Mouse (Mus musculus) left cerebral cortex, postnatal 4 days (tissue): ENCODE data around the gene Sell. TPM values are rescaled to one million over a fixed set of nuclear protein-coding genes. Genes with fewer than 3 reads are reported as not detected.

Experiments
- DNase-seq: peaks from one replicate; pipeline ENCODE4 v3.0.0-alpha.2; 2022
- intact Hi-C: fragments of 180-260 bp; cut with DNase I; formaldehyde crosslinking; loops from one replicate; pipeline ENCODE4 v1.15.1; 2025
- total RNA-seq, 2 experiments: library from RNA; stranded (reverse); gene quantifications; 2 replicates each; pipeline ENCODE4 v1.2.3; 2021

Sell gene
- total RNA-seq, 2 experiments from 2014 or later, result 0.20 TPM; not detected in 1

DNA sequence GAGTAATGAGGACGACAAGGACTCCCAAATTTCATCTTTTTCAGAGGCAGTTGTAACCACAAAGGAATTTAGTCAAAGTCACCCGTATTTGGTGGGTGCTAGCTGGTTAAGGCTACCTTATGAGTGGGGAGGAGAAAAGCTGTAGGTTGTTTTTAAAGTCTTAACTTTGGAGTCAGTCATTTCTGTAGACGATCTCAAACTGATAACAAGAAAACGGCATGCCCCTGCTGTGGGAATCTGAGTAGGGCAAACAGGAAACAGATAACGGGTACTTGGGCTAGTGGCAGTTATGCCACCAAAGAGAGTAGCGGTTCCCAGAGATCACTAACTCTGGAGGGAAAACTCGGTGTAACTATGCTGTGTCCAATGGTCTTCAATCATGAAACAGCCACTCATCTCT is 12.0 kb downstream of the Sell start:
- intact Hi-C loops, result no loop called here
- DNase-seq, result no peak

DNA sequence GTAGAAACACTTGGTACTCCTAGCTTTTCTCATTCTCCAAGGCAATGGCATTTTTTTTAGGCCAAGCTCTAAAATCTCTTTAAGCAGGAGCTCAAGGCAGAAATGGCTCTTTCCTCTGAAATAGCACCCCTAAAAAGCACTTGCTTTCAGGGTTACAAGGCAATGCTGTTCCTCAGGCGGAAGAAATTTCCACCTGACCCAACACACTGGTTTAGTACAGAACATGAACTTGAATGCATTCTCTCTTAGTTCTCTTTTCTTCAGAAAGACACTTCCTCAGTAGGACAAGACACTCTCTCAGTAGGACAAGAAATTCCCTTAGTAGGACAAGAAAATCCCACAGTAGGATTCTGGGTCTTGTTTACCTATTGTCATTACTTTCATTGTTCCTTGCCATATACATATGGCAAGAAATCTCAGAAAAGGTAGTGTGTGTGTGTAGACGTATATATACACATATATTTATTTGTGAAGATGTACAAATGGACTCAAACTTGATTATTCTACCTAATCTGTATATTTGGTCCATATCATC is 12.9 kb downstream of the Sell start:
- DNase-seq, result no peak
- intact Hi-C loops, result no loop called here

DNA sequence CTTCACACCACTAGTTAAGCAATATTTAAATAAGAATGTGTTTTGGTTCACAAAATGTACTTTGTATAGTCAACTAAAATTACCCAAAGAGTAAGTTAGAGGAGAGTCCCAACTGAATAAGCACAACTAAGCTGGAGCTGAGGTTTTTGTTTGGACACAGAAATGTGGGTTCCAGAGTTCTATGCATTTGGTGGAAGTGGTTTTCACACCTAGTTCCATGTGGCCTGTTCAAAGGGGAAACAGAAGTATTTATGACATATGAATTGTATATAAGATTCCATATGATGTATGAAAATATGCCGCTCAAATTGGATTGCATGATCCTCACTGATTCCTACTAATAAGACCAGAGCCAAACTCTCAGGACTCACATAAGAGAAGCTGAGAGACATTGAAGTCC is 13.6 kb downstream of the Sell start:
- DNase-seq, result no peak
- intact Hi-C loops, result no loop called here

DNA sequence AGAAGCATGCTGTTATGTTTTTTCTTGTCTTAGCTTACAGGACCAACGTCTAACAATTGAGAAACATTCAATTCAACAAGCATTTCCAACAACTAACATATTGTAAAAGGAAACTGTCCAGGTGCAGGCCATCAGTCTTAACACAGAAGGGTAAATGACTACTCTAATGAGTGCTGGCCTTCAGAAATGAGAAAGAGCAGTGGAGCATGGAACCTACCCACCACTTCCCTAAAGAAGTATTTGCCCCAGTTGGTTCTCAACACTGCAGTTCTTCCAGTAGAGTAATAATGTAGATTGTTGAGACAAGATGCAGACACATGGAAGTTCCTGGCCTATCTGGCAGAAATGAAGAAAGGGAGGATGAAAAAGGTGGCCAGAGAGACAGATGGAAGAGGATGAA is 14.7 kb downstream of the Sell start:
- intact Hi-C loops, result no loop called here
- DNase-seq, result no peak

GRCm38 (mm10) chr1:164077031-164077430 is 15.2 kb downstream of the Sell start:
- no peak for DNase-seq
- intact Hi-C loops, result no loop called here

DNA sequence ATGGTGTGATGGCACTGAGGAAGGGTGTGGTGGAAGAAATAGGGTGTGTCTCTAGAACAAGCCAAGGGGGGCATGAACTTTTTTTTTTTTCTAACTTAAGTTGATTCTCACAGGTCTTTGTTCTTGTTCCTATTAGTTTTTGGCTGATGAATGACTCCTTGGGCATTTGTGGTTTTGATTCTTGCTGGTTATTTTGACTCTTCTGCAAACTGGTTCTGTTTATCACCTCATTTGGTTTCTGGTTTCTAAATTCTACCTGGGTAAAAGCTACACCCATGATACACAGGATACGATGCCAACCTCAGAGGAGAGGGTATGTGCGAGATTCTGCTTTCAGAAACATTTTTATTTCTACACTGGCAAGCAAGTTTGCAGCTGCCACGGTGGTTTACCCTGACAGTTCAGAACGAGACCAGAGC is 16.6 kb downstream of the Sell start:
- intact Hi-C loops, result no loop called here
- no peak for DNase-seq

DNA sequence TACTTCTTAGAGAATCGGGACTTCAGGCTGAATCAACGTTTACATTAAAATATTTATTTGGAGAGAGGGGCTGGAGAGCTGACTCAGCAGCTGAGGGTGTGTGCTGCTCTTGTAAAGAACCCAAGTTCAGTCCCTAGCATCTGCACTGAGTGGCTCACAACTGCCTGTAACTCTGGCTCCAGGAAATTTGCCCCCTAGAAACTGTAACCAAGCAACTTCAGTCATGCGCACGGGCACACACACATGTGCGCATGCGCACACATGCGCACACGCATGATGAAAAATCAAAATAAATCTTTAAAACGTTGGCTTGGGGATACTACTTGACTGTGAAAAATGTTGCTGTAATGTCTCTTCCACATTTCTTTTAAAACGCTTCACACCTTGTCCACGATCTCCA is 17.3 kb downstream of the Sell start:
- intact Hi-C loops, result no loop called here
- DNase-seq, result no peak

DNA sequence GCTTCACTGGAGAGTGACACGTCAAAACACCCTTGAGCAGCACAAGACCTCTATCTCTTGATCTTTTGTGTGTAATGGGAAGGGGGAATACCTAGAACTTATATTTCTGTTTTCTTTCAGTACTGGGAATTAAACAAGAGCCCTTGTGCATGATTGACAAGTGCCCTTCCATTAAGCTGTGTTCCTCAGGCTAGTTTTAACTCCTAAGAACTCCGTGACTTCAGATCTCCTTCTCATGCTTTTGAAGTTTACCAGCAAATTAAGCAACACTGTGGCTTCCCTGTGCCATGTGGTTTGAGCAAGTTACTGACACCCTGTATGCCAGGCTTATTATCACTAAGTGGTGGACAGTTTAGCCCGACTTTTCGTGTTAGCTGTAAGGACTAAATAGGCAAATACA is 21.3 kb downstream of the Sell start:
- intact Hi-C loops, result no loop called here
- no peak for DNase-seq

DNA sequence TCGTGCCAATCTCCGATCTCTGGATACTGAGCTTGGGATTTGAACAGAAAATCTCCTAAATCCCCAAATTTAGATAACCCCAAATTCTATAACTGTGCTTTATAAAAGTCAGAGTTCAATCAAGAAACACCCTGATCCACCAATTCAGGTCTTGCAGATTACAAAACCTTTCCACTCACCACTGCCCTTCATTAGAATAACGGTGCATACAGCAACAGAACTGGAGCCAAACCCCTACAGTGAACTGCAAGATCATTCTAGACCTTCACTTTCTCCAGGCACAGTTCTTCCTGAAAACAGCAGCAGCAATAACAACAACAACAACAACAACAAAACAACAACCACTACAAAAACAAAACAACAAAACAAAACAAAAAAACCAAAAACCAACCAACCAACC is 25.0 kb downstream of the Sell start:
- DNase-seq, result no peak
- intact Hi-C loops, result no loop called here

- intact Hi-C loops, result no loop called here
Observed at GRCm38 (mm10) chr1:164087872-164088271, 26.1 kb downstream of the Sell start.

DNA sequence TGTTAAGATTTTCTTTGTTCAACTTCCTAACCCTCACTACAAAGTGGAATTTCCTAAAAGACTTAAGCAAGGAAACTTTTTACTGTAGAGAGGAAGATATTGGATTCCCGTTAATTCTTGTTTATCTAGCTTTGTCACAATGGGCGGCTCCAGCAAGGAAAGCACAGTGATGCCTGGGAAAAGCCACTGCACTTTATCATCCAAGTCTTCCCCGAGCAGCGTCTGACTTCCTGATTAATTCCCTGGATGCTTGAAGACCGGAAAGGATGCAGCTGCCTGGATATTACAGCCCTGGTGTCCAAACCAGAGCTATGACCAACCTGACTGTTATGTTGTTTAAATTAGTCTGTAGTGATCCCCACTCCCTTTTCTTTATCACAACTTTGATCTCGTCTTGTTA is 35.0 kb downstream of the Sell start:
- no peak for DNase-seq
- intact Hi-C loops, result no loop called here

More at GRCm38 (mm10) chr1:164087872-164088271, 26.1 kb downstream of the Sell start:
- DNase-seq, result no peak

DNA sequence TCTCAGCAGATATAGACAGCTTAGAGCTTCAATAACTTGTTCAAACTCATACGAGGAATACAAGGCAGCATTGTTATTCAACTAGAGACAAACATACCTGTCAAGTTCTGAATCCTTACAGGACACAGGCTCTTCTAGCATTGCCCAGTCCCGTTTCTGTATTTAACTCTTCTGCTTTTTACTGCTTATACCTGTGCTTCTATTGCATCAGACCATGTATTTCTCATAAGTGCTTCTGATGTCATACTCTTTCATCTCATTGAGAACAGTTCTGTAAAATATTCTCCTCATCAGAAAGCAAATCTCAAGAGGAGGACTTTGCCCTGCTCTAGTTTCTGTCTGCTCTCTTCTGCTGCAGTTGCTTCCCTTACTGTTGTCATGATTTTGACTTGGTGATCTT is 36.1 kb downstream of the Sell start:
- no peak for DNase-seq
- intact Hi-C loops, result no loop called here

- DNase-seq, result peak; percentile 5
- intact Hi-C loops, result no loop called here
Observed at GRCm38 (mm10) chr1:164098372-164098771, 36.6 kb downstream of the Sell start.

DNA sequence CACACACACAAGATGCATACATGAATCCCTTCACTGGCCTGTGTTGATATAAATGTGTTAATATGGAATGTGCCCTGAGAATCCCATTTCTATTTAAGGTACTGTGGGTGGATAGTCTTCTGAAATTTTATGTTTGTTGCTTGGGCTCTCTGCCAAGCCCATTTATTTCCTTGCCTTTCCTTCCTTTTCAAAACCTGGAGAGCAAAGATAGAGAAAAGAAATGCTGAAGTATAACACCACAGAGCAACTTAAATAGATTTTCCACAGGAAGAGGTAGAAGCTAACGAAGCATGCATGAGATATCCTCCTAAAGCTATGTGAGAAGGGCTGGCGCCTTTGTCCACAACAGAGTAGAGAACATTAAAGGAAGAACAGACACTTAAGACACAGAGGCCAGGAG is 48.0 kb downstream of the Sell start:
- DNase-seq, result no peak
- intact Hi-C loops, result no loop called here

- intact Hi-C loops, result no loop called here
- no peak for DNase-seq
Observed at GRCm38 (mm10) chr1:164110591-164111329, 49.0 kb downstream of the Sell start.

GRCm38 (mm10) chr1:164114280-164114679 is 52.5 kb downstream of the Sell start:
- DNase-seq, result no peak
- intact Hi-C loops, result no loop called here

GRCm38 (mm10) chr1:164114947-164115493 is 53.2 kb downstream of the Sell start, which contains the start of gene Selp:
Gene Selp, plus strand, starts transcription at chr1:164115264.
- DNase-seq, result no peak
- intact Hi-C loops, result no loop called here

DNA sequence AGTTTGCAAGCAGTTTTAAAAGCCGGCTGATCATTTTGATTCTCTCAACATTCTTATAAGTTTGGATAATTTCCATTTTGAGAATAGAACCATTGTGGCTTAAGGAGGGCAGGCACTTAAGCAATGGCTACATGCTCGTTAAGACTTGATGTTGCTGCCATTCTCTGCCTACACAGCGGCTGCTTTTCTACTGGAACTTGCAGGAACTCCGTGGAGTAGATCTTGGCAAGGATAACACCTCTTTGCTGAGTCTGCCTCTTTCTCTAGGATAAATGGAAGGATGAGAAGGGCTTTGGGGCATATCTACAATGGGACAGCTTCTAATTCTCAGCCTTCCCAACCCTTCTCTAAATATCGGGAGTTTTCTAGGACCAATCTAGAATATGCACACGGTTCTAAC is 53.9 kb downstream of the Sell start:
- no peak for DNase-seq
- intact Hi-C loops, result no loop called here

DNA sequence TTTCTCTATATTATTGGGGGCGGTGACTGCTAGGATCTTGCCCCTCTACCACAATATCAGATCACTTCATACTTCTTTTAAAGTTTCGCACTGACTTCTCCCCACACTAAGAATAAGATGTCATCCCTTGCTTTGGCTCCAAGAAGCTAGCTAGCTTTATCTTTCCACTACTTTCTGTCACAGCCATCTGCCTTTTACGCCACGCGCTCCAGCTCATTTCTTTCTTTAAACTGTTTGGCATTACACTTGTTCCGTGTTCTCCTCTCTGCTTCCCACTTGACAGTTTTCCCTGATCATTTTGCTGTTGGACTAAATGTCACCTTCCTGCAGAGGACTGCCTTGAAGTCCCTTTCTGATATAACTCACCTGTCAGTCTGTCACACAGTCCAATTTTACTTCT is 56.1 kb downstream of the Sell start:
- intact Hi-C loops, result no loop called here
- no peak for DNase-seq

GRCm38 (mm10) chr1:164119892-164120776 is 58.4 kb downstream of the Sell start:
- intact Hi-C loops, result no loop called here
- DNase-seq, result no peak

GRCm38 (mm10) chr1:164120777-164121158 is 59.0 kb downstream of the Sell start:
- no peak for DNase-seq
- intact Hi-C loops, result no loop called here
